Mouse (Mus musculus) ES-Bruce4 (cell line): ENCODE data around the gene Fndc7.

Experiments
- CTCF ChIP-seq: IDR thresholded peaks from one replicate; pipeline ENCODE4 v1.8.1; 2011; ENCODE audit warnings: low read depth, low read length
- EP300 ChIP-seq: IDR thresholded peaks from 2 replicates; pipeline ENCODE4 v1.6.1; 2011; ENCODE audit warnings: low read depth, low read length; ENCODE audit not compliant: insufficient read depth
- POLR2A ChIP-seq: IDR thresholded peaks from one replicate; pipeline ENCODE4 v1.8.1; 2011; ENCODE audit warnings: low read length; ENCODE audit not compliant: insufficient read depth

DNA sequence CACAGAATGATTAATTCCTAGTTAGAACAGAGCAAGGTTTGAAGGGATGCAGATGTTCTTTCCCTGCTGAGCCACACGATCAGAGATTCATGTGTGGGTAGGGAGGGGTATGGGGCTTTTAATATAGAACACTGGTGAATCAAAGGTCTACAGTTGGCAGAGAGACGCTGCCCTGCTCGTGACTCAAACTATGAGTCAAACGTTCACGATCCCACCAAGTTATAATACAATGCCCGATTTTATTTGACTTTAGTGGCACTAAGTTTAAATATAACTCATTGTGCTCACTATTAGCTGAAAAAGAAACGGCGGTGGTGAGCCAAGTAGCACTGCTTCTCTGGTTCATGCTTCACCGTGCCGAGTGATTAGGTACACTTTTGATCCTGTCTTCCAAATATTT lies 26.7 kb downstream of the Fndc7 start:
- no peak for TF ChIP-seq CTCF
- no peak for TF ChIP-seq EP300
- TF ChIP-seq POLR2A = no peak
